Mouse (Mus musculus) hematopoietic stem cell, adult 5-6 weeks (primary cell): ENCODE results near the gene Zscan10. TPM values are rescaled to one million over a fixed set of nuclear protein-coding genes. Genes with fewer than 3 reads are reported as not detected.
A peak's percentile ranks its signal among the peaks of the same experiment; 100 is the strongest.
"Not testable (repeated sequence)": the region's sequence is repeated elsewhere in the genome, so short reads cannot be mapped to it uniquely, and the experiment has no call there.

Source experiments
- ATAC-seq, 2 experiments: fragments of 125-278 bp in 1 of 2; replicated peaks in 1 of 2; 2 replicates each; pipeline ENCODE4 v1.8.0; 2016 to 2017; ENCODE audit warnings: inconsistent platforms in 2 of 2, mild to moderate bottlenecking in 2 of 2, moderate number of reproducible peaks in 2 of 2, low read depth in 1 of 2, moderate TSS enrichment in 1 of 2; ENCODE audit not compliant: low FRiP score in 2 of 2, poor library complexity in 2 of 2, severe bottlenecking in 2 of 2, insufficient read depth in 1 of 2, low TSS enrichment in 1 of 2
- total RNA-seq: library from RNA; stranded (forward); fragments of 172-1452, 232-1000 nt; gene quantifications from 2 replicates; pipeline ENCODE4 v1.2.3, GENCODE M21; 2017

Zscan10 gene
- total RNA-seq, 1 experiment from 2014 or later = not detected

- no peak for ATAC-seq
These were observed 24.6 kb upstream of the Zscan10 start for GRCm38 (mm10) chr17:23575951-23576552.

GRCm38 (mm10) chr17:23584786-23585185 lies 15.9 kb upstream of the Zscan10 start:
- no peak for ATAC-seq

- ATAC-seq = peak; percentile 37 to 53; a peak in 3 of 4 replicates
These were observed 14.8 kb upstream of the Zscan10 start for GRCm38 (mm10) chr17:23585721-23586491.

- ATAC-seq = no peak
These were observed 13.4 kb upstream of the Zscan10 start for GRCm38 (mm10) chr17:23587253-23587652.

GRCm38 (mm10) chr17:23592208-23592925 lies 8.3 kb upstream of the Zscan10 start:
- ATAC-seq = peak; percentile 98

GRCm38 (mm10) chr17:23592926-23593300 lies 7.7 kb upstream of the Zscan10 start:
- ATAC-seq = peak; percentile 50 to 56

GRCm38 (mm10) chr17:23595139-23595538 lies 5.5 kb upstream of the Zscan10 start:
- not testable (repeated sequence) for ATAC-seq

- peak; percentile 96 for ATAC-seq
These were observed 1.8 kb upstream of the Zscan10 start, which contains the start of gene Zfp13 for GRCm38 (mm10) chr17:23598582-23599552. Gene Zfp13, minus strand, starts transcription at chr17:23599487.

- no peak for ATAC-seq
These were observed 1.0 kb upstream of the Zscan10 start for GRCm38 (mm10) chr17:23599605-23600063.

GRCm38 (mm10) chr17:23601836-23602585 lies 1.4 kb downstream of the Zscan10 start:
- ATAC-seq = no peak

- ATAC-seq = no peak
These were observed 2.4 kb downstream of the Zscan10 start for GRCm38 (mm10) chr17:23603077-23603476.

GRCm38 (mm10) chr17:23603542-23603941 lies 2.9 kb downstream of the Zscan10 start:
- no peak; a peak in 1 of 4 replicates for ATAC-seq

- ATAC-seq = no peak
These were observed 3.7 kb downstream of the Zscan10 start for GRCm38 (mm10) chr17:23604394-23604793.

- no peak for ATAC-seq
These were observed 4.6 kb downstream of the Zscan10 start for GRCm38 (mm10) chr17:23605220-23605619.

- no peak for ATAC-seq
These were observed 9.0 kb downstream of the Zscan10 start for GRCm38 (mm10) chr17:23609612-23610011.

GRCm38 (mm10) chr17:23610361-23610800 lies 9.7 kb downstream of the Zscan10 start:
- peak; percentile 91 to 95 for ATAC-seq
